Mouse (Mus musculus): ENCODE measurements around the gene Cym.

The Cym gene

DNA sequence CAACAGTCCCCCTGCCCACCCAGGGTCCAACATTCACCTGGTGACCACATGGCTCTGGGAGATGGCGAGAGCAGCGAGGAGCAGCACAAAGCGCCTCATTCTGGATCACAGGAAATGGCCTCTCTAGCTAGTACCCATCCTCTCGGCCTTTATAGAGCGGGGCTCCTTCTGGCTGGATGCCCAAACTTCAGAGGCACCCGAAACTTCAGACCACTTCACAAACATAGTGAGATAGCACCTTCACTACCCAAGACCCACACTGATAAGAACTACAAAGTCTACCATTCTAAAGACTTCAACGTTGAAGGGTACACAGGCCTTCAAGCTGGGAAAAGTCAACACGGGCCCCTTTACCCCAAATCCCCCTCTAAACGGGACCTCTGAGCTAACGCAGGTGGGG, at the start of gene Cym:
Cym (minus strand) TSS at position 125 of the 400 bp plus-strand sequence.
- DNase-seq (ENCODE audit: low spot score in 2 of 2): no peak

DNA sequence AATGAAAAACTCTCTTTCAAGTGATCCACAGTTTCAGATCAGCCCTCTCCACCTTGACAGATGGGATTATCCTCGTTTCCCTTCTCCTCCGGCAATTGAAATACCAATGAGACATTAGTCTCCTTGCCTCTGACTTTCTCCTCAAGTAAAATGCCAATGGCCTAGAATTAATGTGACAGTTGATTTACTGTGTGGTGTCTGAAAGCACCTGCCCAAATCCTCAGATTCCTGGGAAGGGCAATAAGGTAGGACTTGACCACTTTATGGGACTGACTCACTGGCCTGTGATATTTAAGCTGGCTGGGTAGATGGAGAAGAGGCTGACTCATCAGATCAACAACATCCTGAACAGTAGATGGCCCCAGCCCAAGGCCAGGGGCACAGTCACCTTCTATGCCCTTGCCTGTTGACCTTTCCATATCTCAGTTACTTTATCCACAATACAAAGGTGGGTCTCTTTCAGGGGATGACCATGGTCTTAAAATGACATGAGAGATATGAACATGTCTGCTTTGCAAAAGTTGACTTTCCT, 45.3 kb upstream of the Cym start:
- no peak for DNase-seq (ENCODE audit: low spot score in 2 of 2)

DNA sequence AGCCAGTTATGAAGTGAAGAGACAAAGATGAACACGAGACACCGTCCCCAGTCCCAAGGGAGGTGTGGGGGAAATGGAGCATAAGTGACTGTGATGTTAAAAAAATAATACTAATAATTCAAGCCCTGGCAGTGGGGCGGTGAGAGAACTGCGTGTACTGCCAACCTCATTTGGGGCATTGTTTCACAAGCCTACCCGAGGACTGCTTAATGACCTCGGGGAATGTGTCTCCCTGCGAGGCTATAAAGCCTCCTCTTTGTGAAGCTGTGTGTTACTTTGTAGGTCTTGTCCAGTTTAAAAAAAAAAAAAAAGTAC, 40.3 kb upstream of the Cym start:
- no peak for DNase-seq (ENCODE audit: low spot score in 2 of 2)

DNA sequence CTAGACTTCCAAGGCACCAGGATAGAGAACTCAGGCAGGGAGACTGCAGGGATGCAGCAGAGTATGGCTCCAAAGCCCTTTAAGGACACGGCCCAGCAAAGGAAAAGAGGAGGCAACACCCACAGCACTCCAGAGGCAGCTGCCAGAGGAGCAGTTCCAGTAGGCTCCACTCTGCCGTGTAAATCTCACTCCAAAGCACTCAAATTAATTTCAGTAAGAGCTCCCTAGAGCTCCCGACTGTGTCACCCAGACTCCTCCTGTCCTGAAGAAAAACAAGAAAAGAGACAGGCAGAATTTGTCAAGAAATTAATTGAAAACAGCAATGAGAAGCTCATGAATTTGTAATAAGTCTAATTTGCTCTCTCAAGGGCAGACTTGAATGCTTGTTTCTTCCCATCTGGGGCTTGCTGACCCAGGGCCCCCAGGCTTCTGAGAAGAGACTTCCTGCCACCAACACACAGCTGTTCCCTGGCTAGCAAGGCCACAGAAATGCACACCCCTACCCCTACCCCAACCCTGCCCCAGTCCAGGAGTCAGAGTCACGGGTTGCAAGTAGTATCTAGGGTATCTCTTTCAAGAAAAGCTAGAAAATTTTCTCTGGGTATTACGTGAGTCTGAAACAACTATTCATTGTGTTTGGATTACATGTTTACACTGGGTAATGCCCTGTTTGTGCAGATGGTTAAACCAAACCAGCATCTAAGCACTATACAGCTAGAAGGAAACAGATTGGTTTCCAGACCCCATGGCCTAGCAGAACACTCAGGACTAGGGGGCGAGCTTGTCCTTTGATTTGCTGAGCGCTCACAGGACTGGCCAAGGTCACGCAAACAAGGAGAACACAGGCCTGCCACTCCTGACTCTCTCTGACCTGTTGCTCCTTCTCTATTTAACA, 39.7 kb upstream of the Cym start:
- peak; percentile 26 to 46 for DNase-seq (ENCODE audit: low spot score in 2 of 2)

DNA sequence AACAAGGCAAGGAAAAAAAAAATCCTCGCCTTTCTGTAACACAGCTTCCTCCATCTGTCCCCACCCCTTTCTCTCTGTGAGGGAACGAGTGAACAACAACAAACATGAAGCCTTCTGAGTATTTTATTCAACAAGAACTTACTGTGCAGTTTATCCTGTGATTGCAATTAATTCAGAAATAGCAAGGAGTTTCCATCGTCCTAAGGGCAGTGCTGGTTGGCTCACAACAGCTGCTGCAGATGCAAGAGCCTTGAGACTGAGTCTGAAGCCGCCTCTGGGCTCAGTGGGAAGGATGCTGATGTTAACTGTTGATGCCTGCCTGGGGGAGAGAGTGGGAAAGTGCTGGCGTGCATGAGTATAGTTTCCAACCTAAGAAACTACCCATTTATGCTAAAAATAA, 36.4 kb upstream of the Cym start:
- no peak for DNase-seq (ENCODE audit: low spot score in 2 of 2)

GRCm38 (mm10) chr3:107256724-107257123, 35.2 kb upstream of the Cym start:
- DNase-seq (ENCODE audit: low spot score in 2 of 2): no peak

GRCm38 (mm10) chr3:107255992-107256391, 34.5 kb upstream of the Cym start:
- DNase-seq (ENCODE audit: low spot score in 2 of 2): no peak

DNA sequence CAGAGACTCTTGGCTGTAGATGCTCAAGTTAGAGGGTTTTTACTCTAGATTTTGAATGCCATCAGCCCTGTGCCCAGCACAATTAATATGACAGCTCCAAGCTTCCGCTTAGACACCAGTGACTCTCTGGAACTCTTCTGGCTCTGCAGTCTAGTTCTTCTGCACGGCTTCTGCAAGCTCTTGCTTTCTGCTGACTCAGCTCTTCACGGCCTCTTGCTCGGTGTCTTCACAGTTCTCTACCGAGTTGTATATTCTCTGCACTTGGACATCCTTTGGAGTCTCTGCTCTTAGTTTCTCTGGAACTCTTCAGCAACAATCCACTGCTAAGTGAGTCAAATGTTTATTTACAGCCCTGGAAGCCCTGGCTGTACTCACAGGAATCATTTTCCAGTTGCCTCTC, 32.4 kb upstream of the Cym start:
- DNase-seq (ENCODE audit: low spot score in 2 of 2): no peak

DNA sequence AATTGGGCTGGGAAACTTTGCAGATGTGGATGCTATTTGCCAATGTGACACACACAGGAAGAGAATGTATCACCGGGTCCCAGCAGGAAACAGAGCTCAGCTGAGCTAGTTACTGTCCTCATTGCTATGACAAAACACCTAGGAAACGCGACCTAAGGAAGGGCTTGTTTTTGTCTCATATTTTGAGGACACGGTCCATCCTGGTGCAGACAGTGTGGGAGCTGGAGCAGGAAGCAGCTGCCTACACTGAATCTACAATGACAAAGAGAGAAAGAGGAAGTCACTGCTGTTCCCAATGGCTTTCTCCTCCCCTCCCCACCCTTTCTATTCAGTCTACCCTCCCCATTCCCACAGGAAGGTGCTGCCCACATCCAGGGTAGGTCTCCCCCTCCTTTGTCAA, 30.5 kb upstream of the Cym start:
- DNase-seq (ENCODE audit: low spot score in 2 of 2): no peak

GRCm38 (mm10) chr3:107250320-107250719, 28.8 kb upstream of the Cym start:
- DNase-seq (ENCODE audit: low spot score in 2 of 2): no peak

DNA sequence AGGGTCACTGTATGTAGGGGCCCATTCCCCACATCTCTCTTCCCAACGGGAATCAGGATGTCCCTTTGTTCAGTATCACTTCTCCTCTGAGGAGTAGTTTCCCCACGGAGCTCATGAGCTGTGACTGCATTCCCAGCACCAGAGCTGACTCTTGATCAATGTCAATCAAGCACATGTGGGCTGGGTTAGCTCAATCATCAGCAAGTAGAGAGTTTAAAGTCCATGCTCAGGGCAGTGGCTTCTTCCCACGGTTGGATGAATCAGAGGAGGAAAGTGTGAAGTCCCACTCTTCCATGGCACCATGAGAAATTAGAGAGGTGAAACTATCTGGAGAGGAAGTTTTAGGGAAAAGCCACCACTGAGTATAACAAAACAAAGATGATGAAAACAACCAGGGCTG, 27.5 kb upstream of the Cym start:
- DNase-seq (ENCODE audit: low spot score in 2 of 2): no peak

GRCm38 (mm10) chr3:107246876-107247275, 25.3 kb upstream of the Cym start:
- DNase-seq (ENCODE audit: low spot score in 2 of 2): no peak

- no peak for DNase-seq (ENCODE audit: low spot score in 2 of 2)
Observed at GRCm38 (mm10) chr3:107241389-107242094, 20.0 kb upstream of the Cym start.

DNA sequence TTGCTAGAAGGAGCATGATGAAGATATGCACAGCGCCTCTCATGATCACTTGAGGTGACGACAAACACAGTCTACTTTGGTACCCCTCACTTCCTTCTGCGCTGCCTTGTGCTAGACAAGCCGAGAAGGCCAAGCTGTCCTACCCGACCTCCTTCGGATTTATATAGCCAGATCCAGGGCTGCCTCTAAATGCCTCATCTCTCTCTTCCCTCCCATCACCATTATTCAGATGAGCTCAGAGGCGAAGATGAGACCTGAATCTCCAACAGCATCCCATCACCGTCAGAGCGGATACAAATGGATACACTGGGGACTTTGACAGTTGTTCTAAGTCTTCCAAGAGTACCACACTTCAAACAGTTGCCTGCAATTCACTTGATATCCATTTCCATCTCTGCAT, 18.1 kb upstream of the Cym start, which contains the start of gene Prok1:
Prok1 (minus strand) TSS at position 101 of the 400 bp plus-strand sequence.
- no peak for DNase-seq (ENCODE audit: low spot score in 2 of 2)

DNA sequence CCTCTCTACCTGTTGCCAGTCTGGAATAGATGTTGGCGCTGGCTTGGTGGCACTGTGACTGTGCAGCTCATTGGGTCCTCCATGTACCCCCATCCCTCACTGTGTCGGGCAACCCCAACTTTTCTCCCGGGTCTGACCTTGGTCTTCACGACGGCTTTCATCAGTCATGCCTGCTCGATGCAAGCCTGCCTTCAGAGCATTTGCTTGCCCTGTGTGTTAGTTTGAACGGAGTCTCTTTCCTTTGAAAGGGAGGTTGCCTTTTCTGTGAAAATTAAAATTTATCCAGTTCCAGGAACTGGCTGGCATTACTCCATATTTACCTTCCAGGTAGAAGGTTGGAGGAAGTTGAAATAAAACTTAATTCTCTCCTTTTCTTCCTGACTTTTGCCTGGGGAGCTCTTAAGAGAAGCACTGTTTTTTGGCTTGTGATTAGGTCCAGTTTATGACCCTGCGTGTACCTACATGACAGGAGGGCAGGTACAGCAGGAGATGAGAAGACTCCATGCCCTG, 17.0 kb upstream of the Cym start:
- no peak for DNase-seq (ENCODE audit: low spot score in 2 of 2)

- DNase-seq (ENCODE audit: low spot score in 2 of 2): no peak
Observed at GRCm38 (mm10) chr3:107238051-107238450, 16.5 kb upstream of the Cym start.

DNA sequence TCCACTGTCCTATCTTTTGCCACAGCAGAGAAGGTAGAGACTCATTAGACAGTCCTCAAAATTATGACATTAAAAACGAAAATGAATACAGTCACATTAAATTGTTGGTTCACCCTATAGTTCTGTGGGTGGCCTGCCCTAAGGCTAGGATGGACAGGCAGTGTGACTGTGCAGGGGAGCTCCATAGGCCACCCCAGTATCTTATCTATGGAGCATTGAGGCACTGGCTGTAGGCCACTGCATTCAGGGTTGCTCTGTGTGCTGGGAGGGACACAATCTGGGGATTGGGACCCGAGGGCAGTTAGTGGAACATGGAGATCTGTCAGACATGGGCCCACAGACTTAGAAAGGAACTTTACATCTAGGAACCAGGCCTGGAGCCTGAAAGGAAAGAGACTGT, 12.4 kb upstream of the Cym start:
- DNase-seq (ENCODE audit: low spot score in 2 of 2): no peak

DNA sequence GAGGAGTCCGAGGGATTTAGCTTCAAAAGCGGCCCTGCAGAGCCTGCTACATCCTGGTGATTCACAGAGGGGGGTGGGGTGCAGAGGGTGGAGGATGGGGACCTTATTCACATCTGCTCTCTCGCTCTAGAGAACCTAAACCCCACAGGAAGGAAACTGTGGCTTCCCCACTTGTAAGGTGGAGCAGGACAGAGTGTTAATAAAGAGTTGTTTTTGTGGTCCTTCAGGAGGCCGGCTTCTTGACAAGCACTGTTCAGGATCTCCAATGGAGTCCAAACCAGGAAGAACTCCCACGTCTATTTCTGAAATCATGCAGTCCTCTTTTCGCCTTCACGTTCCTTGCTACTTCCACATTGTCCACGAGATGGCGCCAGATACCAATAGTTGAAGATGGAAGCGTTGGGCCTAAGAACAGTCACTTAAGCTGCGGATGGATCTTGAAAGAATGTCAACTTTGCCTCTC, 11.8 kb upstream of the Cym start:
- peak; percentile 58 to 80 for DNase-seq (ENCODE audit: low spot score in 2 of 2)

DNA sequence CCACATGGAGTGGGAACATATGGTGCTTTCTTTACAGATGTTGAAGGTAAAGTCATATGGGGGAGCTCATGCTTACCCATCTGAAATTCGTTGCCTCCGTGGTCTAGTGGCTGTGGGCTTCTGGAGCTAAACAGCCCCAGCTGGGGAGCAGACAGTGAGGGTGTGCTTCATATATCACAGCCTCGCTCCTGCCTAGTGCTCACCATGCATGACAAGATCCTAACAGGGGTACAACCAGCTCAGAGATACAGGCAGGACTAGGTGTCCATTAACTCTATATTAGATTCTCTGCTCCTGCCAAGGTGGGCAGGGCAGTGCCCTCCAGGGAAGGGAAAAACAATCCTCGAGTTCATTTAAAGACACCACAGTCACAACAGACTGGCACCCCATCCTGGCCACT, 9.7 kb upstream of the Cym start:
- DNase-seq (ENCODE audit: low spot score in 2 of 2): no peak

DNA sequence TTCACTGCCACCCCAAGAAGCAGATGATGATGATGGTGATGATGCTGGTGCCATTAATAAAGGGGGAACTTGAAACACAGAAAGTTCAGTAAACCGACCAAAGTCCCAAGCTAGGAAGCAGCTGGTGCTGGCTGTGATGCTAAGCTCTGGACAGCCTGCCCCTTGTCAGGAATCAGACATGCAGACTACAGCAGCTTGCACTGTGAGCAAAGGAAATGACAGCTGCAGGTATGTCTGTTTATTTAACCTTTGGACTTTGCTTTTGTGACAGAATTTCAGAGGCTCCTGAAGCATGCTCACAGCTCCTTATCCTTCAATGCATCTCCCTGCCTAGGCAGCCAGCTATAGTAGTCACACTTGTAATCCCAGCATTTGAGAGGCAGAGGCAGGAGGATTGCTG, 9.0 kb upstream of the Cym start, which contains the start of gene A630076J17Rik:
A630076J17Rik (plus strand) TSS at position 88 of the 400 bp plus-strand sequence.
- no peak for DNase-seq (ENCODE audit: low spot score in 2 of 2)

DNA sequence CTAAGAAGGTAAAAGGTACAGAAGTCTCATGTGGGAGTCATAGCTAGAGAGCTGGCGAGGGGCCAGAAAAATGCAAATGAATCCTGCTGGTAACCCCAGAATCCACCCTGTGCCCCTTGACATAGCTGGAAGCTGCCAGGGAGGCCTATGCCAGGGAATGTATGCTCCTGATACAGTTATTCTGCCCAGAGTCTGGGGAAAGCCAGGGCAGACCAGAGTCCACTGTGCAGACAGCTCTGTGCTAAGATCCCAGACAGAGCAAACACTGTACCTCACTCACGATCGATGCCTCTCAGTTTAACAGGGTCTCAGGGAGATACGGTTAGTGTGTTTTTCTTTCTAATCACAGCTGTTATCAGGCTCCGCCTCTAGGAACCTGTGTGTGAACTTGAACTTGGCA, 8.3 kb upstream of the Cym start:
- no peak for DNase-seq (ENCODE audit: low spot score in 2 of 2)

- DNase-seq (ENCODE audit: low spot score in 2 of 2): no peak
Observed at GRCm38 (mm10) chr3:107229221-107229620, 7.7 kb upstream of the Cym start.

DNA sequence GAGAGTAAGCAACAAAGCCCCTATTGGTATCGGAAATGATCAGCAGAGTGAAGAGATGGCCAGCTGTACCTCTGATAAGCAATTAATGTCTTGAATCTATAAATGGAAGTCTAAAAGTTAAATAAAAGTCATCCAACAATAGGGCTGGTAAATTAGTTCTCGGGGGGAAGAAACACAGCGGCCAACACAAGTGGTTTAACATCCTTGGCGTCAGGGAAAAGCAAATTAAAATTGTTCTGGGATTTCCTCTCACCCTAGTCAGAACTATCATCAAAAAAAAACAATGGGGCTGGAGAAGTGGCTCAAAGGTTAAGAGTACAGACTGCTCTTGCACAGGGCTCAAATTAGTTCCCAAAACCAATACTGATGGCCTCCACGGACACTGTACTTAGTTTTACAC, 4.3 kb upstream of the Cym start:
- DNase-seq (ENCODE audit: low spot score in 2 of 2): no peak
